Mouse (Mus musculus): ENCODE data around the gene Kcnj14. TPM values are rescaled to one million over a fixed set of nuclear protein-coding genes. Genes with fewer than 3 reads are reported as not detected.

Gene Kcnj14
- polyA plus RNA-seq, 2 experiments: 1.1 to 1.7 TPM

DNA sequence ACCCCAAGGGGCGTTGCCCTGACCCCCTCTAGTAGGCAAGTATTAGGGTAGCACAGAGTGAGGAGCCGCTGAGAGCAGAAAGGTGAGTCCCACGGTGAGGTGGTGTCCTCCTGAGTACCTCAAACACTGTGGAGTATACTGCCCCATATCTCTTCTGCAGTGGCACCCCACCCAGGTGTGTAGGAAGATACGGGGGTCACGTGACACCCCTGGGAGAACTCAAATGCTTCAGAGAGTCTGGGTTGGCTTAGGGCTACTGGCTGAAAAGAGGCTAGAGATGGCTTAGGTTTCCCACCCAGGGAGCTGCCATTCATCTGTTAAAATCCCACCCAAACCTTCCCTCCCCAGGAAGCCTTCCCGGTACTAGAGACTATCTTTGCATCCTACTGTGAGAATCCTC, 27.6 kb downstream of the Kcnj14 start:
- Histone ChIP-seq H3K36me3 (ENCODE audit: control insufficient read depth, insufficient read depth, low read length) (peaks cover 47% of the 10 kb centered on the region), H3K4me2 (replicated peaks; ENCODE audit: low read depth, low read length, severe bottlenecking) (no peak overlapping the region), H3K9ac (ENCODE audit: low read depth, low read length, severe bottlenecking) (no peak overlapping the region), H3K27ac (replicated peaks; ENCODE audit: low read depth, low read length) (no peak overlapping the region), H3K4me3 (replicated peaks; ENCODE audit: low read length) (no peak overlapping the region), H3K27me3 (ENCODE audit: control insufficient read depth, insufficient read depth, low read length) (peaks cover 23% of the 10 kb centered on the region; the same call in 1 of the 2 replicates), H3K4me1 (ENCODE audit: control insufficient read depth, insufficient read depth, low read length) (peaks cover 22% of the 10 kb centered on the region), H3K9me3 (ENCODE audit: control insufficient read depth, low read length) (no peaks in the 10 kb centered on the region; the same call in 1 of the 2 replicates)
- 51% methylated on average over 6 of the region's 6 CpGs for WGBS
- no peak for ATAC-seq (ENCODE audit: low FRiP score, low read depth)
- DNase-seq (ENCODE audit: low spot score): no peak
- no peak for TF ChIP-seq POLR2A (IDR thresholded peaks at IDR 0.05; ENCODE audit: borderline replicate concordance, extremely low read depth, insufficient read depth, insufficient read length)

- no peak for ATAC-seq (ENCODE audit: low FRiP score, low read depth)
- Histone ChIP-seq H3K4me2 (replicated peaks; ENCODE audit: low read depth, low read length, severe bottlenecking) (no peak overlapping the region), H3K27me3 (ENCODE audit: control insufficient read depth, insufficient read depth, low read length) (peaks cover 23% of the 10 kb centered on the region; the same call in 1 of the 2 replicates), H3K4me3 (replicated peaks; ENCODE audit: low read length) (no peak overlapping the region), H3K9ac (ENCODE audit: low read depth, low read length, severe bottlenecking) (no peak overlapping the region), H3K27ac (replicated peaks; ENCODE audit: low read depth, low read length) (no peak overlapping the region), H3K4me1 (ENCODE audit: control insufficient read depth, insufficient read depth, low read length) (peaks cover 18% of the 10 kb centered on the region), H3K36me3 (ENCODE audit: control insufficient read depth, insufficient read depth, low read length) (peaks cover 58% of the 10 kb centered on the region), H3K9me3 (ENCODE audit: control insufficient read depth, low read length) (no peaks in the 10 kb centered on the region; the same call in 1 of the 2 replicates)
- no peak for DNase-seq (ENCODE audit: low spot score)
- TF ChIP-seq POLR2A (IDR thresholded peaks at IDR 0.05; ENCODE audit: borderline replicate concordance, extremely low read depth, insufficient read depth, insufficient read length): no peak
- WGBS: 96% methylated on average over 22 of the region's 29 CpGs
These were observed 29.6 kb downstream of the Kcnj14 start for GRCm38 (mm10) chr7:45794971-45795370.

DNA sequence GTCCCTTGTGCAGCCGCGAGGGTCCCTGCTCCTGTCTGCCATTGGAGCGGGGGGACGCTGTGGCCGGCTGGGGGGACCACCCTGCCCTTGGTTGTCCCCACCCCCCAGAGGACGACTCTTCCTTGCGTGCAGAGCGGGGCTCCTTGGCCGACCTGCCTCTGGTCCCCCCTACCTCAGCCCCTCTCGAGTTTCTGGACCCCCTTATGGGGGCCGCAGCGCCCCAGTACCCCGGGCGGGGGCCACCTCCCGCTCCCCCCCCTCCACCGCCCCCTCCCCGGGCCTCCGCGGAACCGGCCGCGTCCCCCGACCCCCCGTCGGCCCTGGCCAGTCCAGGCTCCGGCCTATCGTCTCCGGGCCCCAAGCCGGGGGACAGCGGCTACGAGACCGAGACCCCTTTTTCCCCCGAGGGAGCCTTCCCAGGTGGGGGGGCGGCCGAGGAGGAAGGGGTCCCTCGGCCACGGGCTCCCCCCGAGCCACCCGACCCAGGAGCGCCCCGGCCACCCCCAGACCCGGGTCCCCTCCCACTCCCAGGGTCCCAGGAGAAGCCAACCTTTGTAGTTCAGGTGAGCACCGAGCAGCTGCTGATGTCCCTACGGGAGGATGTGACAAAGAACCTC, 30.5 kb downstream of the Kcnj14 start:
- ATAC-seq (ENCODE audit: low FRiP score, low read depth): no peak
- no peak overlapping the region for H3K4me2 ChIP-seq (replicated peaks; ENCODE audit: low read depth, low read length, severe bottlenecking)
- peaks cover 23% of the 10 kb centered on the region; the same call in 1 of the 2 replicates for H3K27me3 ChIP-seq (ENCODE audit: control insufficient read depth, insufficient read depth, low read length)
- TF ChIP-seq POLR2A (IDR thresholded peaks at IDR 0.05; ENCODE audit: borderline replicate concordance, extremely low read depth, insufficient read depth, insufficient read length): no peak
- no peak overlapping the region for H3K9ac ChIP-seq (ENCODE audit: low read depth, low read length, severe bottlenecking)
- 82% methylated on average over 32 of the region's 44 CpGs for WGBS
- peaks cover 67% of the 10 kb centered on the region for H3K36me3 ChIP-seq (ENCODE audit: control insufficient read depth, insufficient read depth, low read length)
- H3K27ac ChIP-seq (replicated peaks; ENCODE audit: low read depth, low read length): no peak overlapping the region
- H3K9me3 ChIP-seq (ENCODE audit: control insufficient read depth, low read length): no peaks in the 10 kb centered on the region; the same call in 1 of the 2 replicates
- peaks cover 18% of the 10 kb centered on the region for H3K4me1 ChIP-seq (ENCODE audit: control insufficient read depth, insufficient read depth, low read length)
- H3K4me3 ChIP-seq (replicated peaks; ENCODE audit: low read length): no peak overlapping the region
- DNase-seq (ENCODE audit: low spot score): no peak

DNA sequence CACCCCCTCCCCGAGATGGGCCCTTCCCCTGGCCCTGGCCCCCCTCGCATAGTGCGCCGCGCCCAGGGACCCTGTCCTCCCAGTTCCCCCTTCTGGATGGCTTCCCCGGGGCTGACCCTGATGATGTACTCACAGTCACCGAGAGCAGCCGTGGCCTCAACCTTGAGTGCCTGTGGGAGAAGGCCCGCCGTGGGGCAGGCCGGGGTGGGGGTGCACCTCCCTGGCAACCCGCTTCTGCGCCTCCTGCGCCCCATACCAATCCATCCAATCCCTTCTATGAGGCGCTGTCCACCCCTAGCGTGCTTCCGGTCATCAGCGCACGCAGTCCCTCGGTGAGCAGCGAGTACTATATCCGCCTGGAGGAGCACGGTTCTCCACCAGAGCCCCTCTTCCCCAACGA, 31.3 kb downstream of the Kcnj14 start:
- 86% methylated on average over 23 of the region's 24 CpGs for WGBS
- Histone ChIP-seq H3K9me3 (ENCODE audit: control insufficient read depth, low read length) (no peaks in the 10 kb centered on the region; the same call in 1 of the 2 replicates), H3K4me1 (ENCODE audit: control insufficient read depth, insufficient read depth, low read length) (peaks cover 9% of the 10 kb centered on the region), H3K9ac (ENCODE audit: low read depth, low read length, severe bottlenecking) (no peak overlapping the region), H3K4me3 (replicated peaks; ENCODE audit: low read length) (no peak overlapping the region), H3K36me3 (ENCODE audit: control insufficient read depth, insufficient read depth, low read length) (peaks cover 74% of the 10 kb centered on the region), H3K4me2 (replicated peaks; ENCODE audit: low read depth, low read length, severe bottlenecking) (no peak overlapping the region), H3K27ac (replicated peaks; ENCODE audit: low read depth, low read length) (no peak overlapping the region), H3K27me3 (ENCODE audit: control insufficient read depth, insufficient read depth, low read length) (peaks cover 14% of the 10 kb centered on the region; the same call in 1 of the 2 replicates)
- TF ChIP-seq POLR2A (IDR thresholded peaks at IDR 0.05; ENCODE audit: borderline replicate concordance, extremely low read depth, insufficient read depth, insufficient read length): no peak
- DNase-seq (ENCODE audit: low spot score) (no peak), ATAC-seq (ENCODE audit: low FRiP score, low read depth) (no peak)

- TF ChIP-seq POLR2A (IDR thresholded peaks at IDR 0.05; ENCODE audit: borderline replicate concordance, extremely low read depth, insufficient read depth, insufficient read length): no peak
- 79% methylated on average over 17 of the region's 17 CpGs for WGBS
- no peak overlapping the region for H3K4me2 ChIP-seq (replicated peaks; ENCODE audit: low read depth, low read length, severe bottlenecking)
- ATAC-seq (ENCODE audit: low FRiP score, low read depth) (no peak), DNase-seq (ENCODE audit: low spot score) (no peak)
- peaks cover 2% of the 10 kb centered on the region; the same call in 1 of the 2 replicates for H3K27me3 ChIP-seq (ENCODE audit: control insufficient read depth, insufficient read depth, low read length)
- no peak overlapping the region for H3K4me3 ChIP-seq (replicated peaks; ENCODE audit: low read length)
- H3K4me1 ChIP-seq (ENCODE audit: control insufficient read depth, insufficient read depth, low read length): peaks cover under 1% of the 10 kb centered on the region; the same call in 1 of the 2 replicates
- H3K27ac ChIP-seq (replicated peaks; ENCODE audit: low read depth, low read length): no peak overlapping the region
- no peak overlapping the region for H3K9ac ChIP-seq (ENCODE audit: low read depth, low read length, severe bottlenecking)
- no peaks in the 10 kb centered on the region; the same call in 1 of the 2 replicates for H3K9me3 ChIP-seq (ENCODE audit: control insufficient read depth, low read length)
- H3K36me3 ChIP-seq (ENCODE audit: control insufficient read depth, insufficient read depth, low read length): peaks cover 77% of the 10 kb centered on the region
These were observed 32.7 kb downstream of the Kcnj14 start for GRCm38 (mm10) chr7:45791756-45792490.

All from limb, embryonic 14.5 days (tissue).